Mouse (Mus musculus): ENCODE measurements around the gene Wnt5b.

DNA sequence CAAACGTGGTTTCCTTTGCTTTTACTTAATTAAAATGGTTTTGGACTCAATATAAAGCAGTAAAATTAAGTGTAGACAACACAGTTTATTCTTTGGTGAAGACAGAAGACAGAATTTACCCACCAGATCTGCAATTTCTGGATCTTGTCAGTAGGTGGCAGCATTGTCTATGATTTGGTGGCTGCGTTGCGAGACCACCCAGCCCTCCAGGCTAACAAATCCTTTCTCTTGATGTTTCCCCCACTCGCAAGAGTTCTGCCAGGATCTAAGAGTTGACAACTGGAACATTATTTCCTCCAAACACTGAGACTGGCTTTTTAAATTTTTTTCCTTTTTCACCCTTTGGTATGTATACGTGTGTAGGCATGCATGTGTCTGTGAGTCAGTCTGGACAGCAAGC is 54.4 kb downstream of the Wnt5b start:
- TF ChIP-seq CTCF (IDR thresholded peaks at IDR 0.05; ENCODE audit: control insufficient read depth, insufficient read depth, low read length), result peak; percentile 64
- TF ChIP-seq POLR2A (IDR thresholded peaks at IDR 0.05; ENCODE audit: borderline replicate concordance, control insufficient read depth, low read depth, low read length), result no peak

All from bone marrow, adult 2 months (tissue).